Mouse (Mus musculus) adrenal gland, adult (tissue): ENCODE data around the gene Il13.

ENCODE experiments used
- DNase-seq, 2 experiments: peaks; one replicate each; pipeline ENCODE4 v3.0.0; 2022 to 2023; ENCODE audit warnings: low spot score in 1 of 2; ENCODE audit not compliant: inconsistent age in 2 of 2

Il13 gene

DNA sequence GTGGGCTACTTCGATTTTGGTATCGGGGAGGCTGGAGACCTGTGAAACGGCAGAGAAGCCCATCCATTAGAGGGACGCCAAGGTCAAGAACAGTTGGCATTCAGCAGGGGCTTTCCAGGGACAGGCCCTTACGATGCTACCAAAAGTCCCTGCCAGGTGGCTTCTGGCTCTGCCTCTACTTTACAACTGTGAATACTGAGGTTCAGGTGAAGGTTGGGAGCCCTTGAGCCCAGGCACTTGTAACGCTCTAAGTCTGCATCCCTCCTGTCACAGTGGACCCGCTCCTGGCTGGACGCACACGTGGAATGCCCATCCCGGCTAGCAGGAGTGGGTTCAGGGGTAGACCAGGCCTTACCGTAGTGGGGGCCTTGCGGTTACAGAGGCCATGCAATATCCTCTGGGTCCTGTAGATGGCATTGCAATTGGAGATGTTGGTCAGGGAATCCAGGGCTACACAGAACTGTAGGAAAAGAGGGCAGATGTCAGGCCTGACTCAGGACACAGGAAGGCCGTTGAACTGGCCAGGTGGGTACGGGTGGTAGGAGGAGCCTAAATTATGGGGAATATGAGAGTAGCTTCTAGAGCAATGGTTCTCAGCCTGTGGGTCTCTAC, 2.3 kb downstream of the Il13 start:
- no peak for DNase-seq

GRCm38 (mm10) chr11:53627859-53628258, 6.6 kb downstream of the Il13 start:
- DNase-seq: peak; percentile 52 to 90

GRCm38 (mm10) chr11:53626802-53627373, 7.6 kb downstream of the Il13 start:
- no peak for DNase-seq

DNA sequence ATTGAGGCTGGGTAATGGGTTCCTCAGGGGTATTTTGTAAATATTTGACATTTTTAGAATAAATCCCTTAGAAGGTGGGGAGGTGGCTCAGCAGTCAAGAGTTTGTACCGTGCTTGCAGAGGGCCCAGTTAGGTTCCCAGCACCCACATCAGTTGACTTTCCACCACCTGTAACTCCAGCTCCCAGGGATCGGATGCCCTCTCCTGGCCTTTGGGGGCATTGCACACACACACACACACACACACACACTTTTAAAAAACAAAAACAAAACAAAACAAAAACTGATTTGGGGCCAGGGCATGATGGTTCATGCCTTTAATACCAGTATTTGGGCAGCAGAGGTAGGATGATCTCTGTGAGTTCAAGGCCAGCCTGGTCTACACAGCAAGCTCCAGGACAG, 10.4 kb downstream of the Il13 start:
- no peak for DNase-seq

GRCm38 (mm10) chr11:53623573-53623972, 10.9 kb downstream of the Il13 start:
- no peak for DNase-seq

DNA sequence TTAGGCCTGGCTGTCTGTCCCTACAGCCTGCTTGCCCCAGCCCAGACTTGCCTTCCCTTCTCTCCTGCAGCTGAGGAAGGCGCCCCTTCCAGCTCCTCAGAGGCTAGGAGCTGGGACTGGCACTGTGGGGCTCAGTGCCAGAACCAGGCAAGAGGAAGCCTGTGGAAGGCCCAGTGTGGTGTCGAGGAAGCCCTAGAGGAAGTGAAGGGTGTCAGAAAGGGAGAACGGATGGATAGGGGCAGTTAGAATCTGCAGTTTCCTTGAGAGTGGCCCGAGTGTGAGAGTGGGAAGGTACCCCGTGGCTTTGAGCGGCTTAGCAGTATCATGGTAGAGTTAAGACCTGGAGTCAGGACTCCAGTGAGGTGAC, 12.1 kb downstream of the Il13 start:
- DNase-seq: no peak

GRCm38 (mm10) chr11:53621582-53622439, 12.7 kb downstream of the Il13 start:
- no peak for DNase-seq

- DNase-seq: no peak
Measured at GRCm38 (mm10) chr11:53620094-53620493, 14.4 kb downstream of the Il13 start.

DNA sequence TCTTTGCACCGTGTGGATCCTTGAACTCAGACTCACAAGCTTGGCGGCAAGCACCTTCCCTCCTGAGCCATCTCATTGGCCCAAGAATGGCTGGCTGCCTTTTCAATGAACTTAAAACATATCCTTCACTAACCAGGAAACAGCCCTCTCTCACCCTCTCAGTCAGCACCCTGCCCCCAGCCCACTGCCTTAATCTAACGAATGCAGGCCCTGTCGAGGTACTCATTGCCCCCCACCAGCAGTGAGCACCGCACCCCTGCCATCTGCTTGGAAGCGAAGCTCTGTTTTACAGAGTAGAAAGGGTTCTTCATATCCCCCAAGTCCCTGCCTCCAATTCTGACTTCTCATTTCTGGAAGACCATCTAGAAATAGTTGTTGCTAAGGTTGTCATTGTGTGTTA, 15.1 kb downstream of the Il13 start:
- no peak for DNase-seq

DNA sequence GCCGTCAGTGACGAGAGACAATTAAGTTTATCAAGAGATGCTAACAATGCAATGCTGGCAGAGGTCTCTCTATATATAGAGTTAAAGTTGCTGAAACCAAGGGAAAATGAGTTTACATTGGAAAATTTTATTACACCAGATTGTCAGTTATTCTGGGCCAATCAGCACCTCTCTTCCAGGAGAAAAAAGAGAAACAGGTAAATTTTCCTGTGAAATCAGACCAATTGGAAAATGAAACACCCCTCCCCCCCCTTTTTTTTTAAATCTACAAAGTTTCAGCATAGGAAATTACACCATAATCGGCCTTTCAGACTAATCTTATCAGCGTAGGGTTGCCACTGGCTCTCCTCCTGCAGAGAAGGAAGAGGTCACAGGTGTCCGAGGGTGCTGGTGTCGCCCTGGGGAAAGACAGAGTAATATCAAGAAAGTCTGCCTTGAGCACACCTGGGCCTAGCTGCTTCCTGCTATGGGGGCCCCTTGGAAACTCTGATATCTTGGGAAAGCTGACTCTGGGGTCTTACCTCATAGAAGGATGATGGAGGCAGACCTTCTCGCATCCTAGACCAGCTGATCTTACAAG, 15.8 kb downstream of the Il13 start, which contains the start of gene Il4:
Gene Il4 (minus strand): TSS at position 51 of the 580 bp plus-strand sequence.
- no peak for DNase-seq

DNA sequence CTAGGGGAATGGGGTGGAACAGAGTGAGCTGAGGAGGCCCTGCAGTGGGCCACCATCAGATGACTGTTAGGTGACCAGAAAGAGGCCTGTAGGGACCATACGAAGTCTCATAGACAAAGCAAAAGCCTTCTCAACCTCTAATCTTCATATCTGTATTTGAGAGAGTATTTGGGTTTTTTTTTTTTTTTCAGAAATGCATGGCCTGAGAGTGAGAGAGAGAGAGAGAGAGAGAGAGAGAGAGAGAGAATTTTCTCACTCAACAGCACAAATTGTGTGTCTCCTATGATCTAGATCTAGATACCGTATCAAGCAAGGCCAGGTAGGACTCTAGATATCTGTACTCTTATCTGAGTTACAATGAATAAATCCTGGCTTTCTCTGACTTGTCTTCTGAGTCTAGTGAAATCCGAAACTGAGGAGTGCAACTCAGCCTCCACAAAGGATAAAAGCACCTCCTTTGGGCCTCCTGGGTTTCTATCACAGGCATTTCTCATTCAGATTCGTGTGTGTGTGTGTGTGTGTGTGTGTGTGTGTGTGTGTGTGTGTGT, 16.9 kb downstream of the Il13 start:
- DNase-seq: no peak

GRCm38 (mm10) chr11:53616748-53617558, 17.5 kb downstream of the Il13 start:
- no peak for DNase-seq

GRCm38 (mm10) chr11:53615575-53615974, 18.9 kb downstream of the Il13 start:
- DNase-seq: no peak

DNA sequence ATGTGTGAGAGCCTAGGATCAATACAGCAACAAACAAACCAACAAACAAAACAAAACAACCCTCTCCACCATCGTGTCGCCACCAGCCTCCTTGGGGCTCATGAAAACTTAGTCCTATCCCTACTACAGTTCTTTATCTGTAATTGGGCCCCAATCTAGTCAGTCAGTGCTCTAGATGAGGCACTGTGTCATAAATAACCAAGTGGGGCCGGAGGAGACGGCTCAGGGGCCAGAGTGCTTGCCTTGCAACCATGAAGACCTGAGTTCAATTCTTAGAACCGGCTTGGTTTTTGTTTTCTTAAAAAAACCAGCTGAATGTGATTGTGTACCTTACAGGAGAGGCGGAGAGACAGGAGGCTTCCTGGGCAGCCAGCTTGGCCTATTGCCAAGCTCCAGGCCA, 19.3 kb downstream of the Il13 start:
- no peak for DNase-seq

GRCm38 (mm10) chr11:53609672-53610071, 24.8 kb downstream of the Il13 start:
- no peak for DNase-seq

GRCm38 (mm10) chr11:53609231-53609630, 25.3 kb downstream of the Il13 start:
- DNase-seq: no peak

GRCm38 (mm10) chr11:53605609-53606008, 28.9 kb downstream of the Il13 start:
- no peak for DNase-seq

DNA sequence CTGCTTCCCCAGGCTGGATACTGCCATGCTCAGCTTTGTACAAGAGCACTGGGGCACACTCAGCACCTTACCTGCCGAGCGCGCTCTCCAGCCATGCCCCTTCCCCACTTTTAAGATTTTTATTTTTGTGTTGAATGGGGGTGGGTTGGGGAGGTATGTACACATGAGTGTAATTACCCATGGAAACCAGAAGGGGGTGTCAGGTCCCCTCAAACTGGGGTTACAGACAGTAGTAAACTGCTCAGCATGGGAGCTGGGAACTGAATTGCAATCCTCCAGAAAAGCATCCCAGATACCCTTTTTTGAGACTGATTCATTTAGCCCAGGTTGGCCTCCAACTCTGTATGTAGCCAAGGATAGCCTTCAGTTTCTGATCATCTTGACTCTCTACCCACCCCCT, 29.5 kb downstream of the Il13 start:
- no peak for DNase-seq

DNA sequence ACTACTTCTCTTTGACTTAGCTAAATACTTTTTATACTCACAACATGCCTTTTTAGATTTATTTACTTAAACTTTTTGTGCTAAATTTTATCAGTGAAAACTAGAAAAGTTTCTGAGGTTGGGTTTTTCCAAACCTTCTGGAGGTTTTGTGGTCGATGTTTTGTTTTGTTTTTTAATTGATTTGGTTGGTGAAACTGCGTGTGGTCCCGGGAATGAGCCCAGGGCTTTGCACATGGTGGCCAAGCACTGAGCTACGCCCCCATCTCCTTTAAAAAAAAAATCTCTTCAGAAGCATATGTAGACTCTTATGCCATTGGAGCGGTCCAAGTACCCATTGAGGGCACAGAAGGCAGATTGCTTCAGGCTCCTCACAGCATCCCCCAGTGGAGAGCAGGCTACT, 43.4 kb downstream of the Il13 start:
- no peak for DNase-seq

DNA sequence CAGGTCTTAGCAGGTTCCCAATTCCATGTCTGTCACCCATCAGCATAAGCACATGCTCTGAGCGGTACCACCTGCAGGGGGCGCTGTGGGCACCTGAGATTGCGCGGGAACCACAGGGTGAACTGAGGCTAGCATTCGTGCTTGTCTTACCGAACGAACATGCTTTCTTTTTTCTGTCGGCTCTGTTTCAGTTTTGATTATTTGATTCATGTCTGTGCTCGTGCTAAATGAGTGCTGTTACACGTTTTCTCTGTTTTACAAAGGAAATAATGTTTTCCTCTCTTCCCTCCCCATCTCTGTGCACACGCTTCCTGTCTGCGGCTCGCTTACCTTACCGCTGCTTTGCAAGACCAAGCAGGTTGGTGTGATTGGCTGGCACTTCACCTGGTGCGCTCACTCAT, 44.1 kb downstream of the Il13 start:
- DNase-seq: peak in 1 of 2 experiments; percentile 55

DNA sequence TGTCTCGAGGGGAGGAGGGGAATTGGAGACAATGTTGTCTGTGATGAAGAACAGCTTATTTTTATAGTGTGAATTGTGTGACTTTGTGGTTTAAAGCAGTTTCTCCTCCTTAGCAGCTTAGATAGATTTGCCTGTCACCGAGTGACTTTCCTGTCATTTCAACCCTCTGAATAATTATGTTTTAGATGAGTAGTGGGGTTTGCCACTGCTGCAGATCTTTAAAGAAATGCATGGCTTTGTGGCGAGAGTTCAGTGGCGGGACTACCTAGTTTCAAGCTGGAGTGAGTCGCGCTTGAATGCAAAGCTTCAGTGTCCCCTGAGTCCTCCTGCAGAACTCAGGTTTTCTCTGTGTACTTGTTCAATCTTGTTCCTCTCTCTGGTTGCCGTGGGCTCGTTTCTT, 46.2 kb downstream of the Il13 start:
- no peak for DNase-seq
